Mouse (Mus musculus) CH12.LX (cell line): ENCODE measurements at regions not wholly inside any gene's neighbourhood (a gene's known extent, or its start where the extent isn't known, plus 50 kb on each side); places are given as distances from the start of the nearest gene placed in this dataset.

Source experiments
- DNase-seq: peaks from one replicate; pipeline ENCODE4 v3.0.0-alpha.2; 2013; ENCODE audit errors: extremely low read depth
- H3K27ac ChIP-seq: 2 replicates; pipeline ENCODE4 v1.5.1; 2012; ENCODE audit warnings: low read depth, mild to moderate bottlenecking, control low read depth, moderate library complexity; ENCODE audit not compliant: insufficient read depth
- H3K27me3 ChIP-seq: replicated peaks from 2 replicates; pipeline ENCODE3; 2012; ENCODE audit warnings: inconsistent platforms
- H3K36me3 ChIP-seq, 2 experiments: replicated peaks in 1 of 2; 2 replicates each; pipeline versions ENCODE3 to v1.6.1; 2012; ENCODE audit warnings: inconsistent platforms in 1 of 2, low read length in 1 of 2, mild to moderate bottlenecking in 1 of 2, mixed read lengths in 1 of 2, moderate library complexity in 1 of 2; ENCODE audit not compliant: control insufficient read depth in 1 of 2, insufficient read depth in 1 of 2
- H3K4me1 ChIP-seq, 2 experiments: 2 replicates each; pipeline ENCODE4 v1.6.1; 2012; ENCODE audit warnings: inconsistent platforms in 1 of 2, moderate library complexity in 1 of 2; ENCODE audit not compliant: insufficient read depth in 2 of 2, control insufficient read depth in 1 of 2
- H3K4me2 ChIP-seq: 2 replicates; pipeline ENCODE4 v1.6.1; 2012; ENCODE audit warnings: low read depth, mild to moderate bottlenecking, control low read depth; ENCODE audit not compliant: poor library complexity, insufficient read depth, severe bottlenecking
- H3K4me3 ChIP-seq, 3 experiments: fragments of 150-350 bp in 1 of 3; sonication (generic) in 1 of 3; replicated peaks in 1 of 3; 2 replicates each; pipeline versions ENCODE3 to v1.5.1; 2011 to 2012; ENCODE audit warnings: low read depth in 2 of 3, low read length in 2 of 3, mild to moderate bottlenecking in 2 of 3, moderate library complexity in 2 of 3, control low read depth in 1 of 3, improper control_type of control experiment in 1 of 3, inconsistent platforms in 1 of 3, mixed read lengths in 1 of 3; ENCODE audit not compliant: poor library complexity in 1 of 3
- H3K79me2 ChIP-seq: replicated peaks from 2 replicates; pipeline ENCODE4 v1.6.1; 2012; ENCODE audit warnings: mild to moderate bottlenecking, moderate library complexity; ENCODE audit not compliant: control insufficient read depth, poor library complexity, insufficient read depth, severe bottlenecking; ENCODE audit errors: extremely low read depth
- H3K9ac ChIP-seq: 2 replicates; pipeline ENCODE4 v1.6.1; 2012; ENCODE audit warnings: low read depth, mild to moderate bottlenecking, control low read depth, moderate library complexity; ENCODE audit not compliant: insufficient read depth
- H3K9me3 ChIP-seq: replicated peaks from 2 replicates; pipeline ENCODE3; 2012; ENCODE audit warnings: low read length, inconsistent platforms, mixed read lengths
- E2F4 ChIP-seq: IDR thresholded peaks from 2 replicates; pipeline ENCODE4 v1.6.1; 2011; ENCODE audit warnings: low read depth, low read length, improper control_type of control experiment; ENCODE audit not compliant: insufficient replicate concordance
- ELF1 ChIP-seq: IDR thresholded peaks from 2 replicates; pipeline ENCODE4 v1.6.1; 2014; ENCODE audit warnings: low read depth, mild to moderate bottlenecking, inconsistent platforms, low read length, improper control_type of control experiment
- ETS1 ChIP-seq: conservative IDR thresholded peaks from 2 replicates; pipeline ENCODE4 v1.6.1; 2012; ENCODE audit warnings: low read depth, mild to moderate bottlenecking, inconsistent platforms, low read length, improper control_type of control experiment, moderate library complexity
- IRF4 ChIP-seq: IDR thresholded peaks from 2 replicates; pipeline ENCODE4 v1.6.1; 2014; ENCODE audit warnings: low read depth, mild to moderate bottlenecking, inconsistent platforms, low read length, improper control_type of control experiment
- JUN ChIP-seq: IDR thresholded peaks from 2 replicates; pipeline ENCODE4 v1.6.1; 2011; ENCODE audit warnings: low read depth, mild to moderate bottlenecking, low read length, improper control_type of control experiment, moderate library complexity; ENCODE audit not compliant: insufficient read depth
- JUND ChIP-seq: conservative IDR thresholded peaks from 2 replicates; pipeline ENCODE4 v1.6.1; 2011; ENCODE audit warnings: low read depth, low read length, improper control_type of control experiment
- KAT2A ChIP-seq: IDR thresholded peaks from 2 replicates; pipeline ENCODE4 v1.6.1; 2012; ENCODE audit warnings: low read length, improper control_type of control experiment, inconsistent platforms; ENCODE audit not compliant: insufficient replicate concordance
- MAFK ChIP-seq: IDR thresholded peaks from 2 replicates; pipeline ENCODE4 v1.6.1; 2011; ENCODE audit warnings: low read length, improper control_type of control experiment; ENCODE audit not compliant: insufficient replicate concordance
- MXI1 ChIP-seq: IDR thresholded peaks from 2 replicates; pipeline ENCODE4 v1.6.1; 2011; ENCODE audit warnings: mild to moderate bottlenecking, low read depth, low read length, improper control_type of control experiment
- MYC ChIP-seq: IDR thresholded peaks from 2 replicates; pipeline ENCODE4 v1.6.1; 2011; ENCODE audit warnings: low read depth, mild to moderate bottlenecking, improper control_type of control experiment, low read length
- POLR2A ChIP-seq: IDR thresholded peaks from 2 replicates; pipeline ENCODE4 v1.6.1; 2011; ENCODE audit warnings: low read depth, mild to moderate bottlenecking, improper control_type of control experiment, low read length
- POLR2AphosphoS2 ChIP-seq: IDR thresholded peaks from 2 replicates; pipeline ENCODE4 v1.6.1; 2011; ENCODE audit warnings: low read depth, low read length, improper control_type of control experiment
- RAD21 ChIP-seq: IDR thresholded peaks from 2 replicates; pipeline ENCODE4 v1.6.1; 2011; ENCODE audit warnings: low read depth, mild to moderate bottlenecking, low read length, improper control_type of control experiment, moderate library complexity
- SMC3 ChIP-seq: IDR thresholded peaks from 2 replicates; pipeline ENCODE4 v1.6.1; 2011; ENCODE audit warnings: low read depth, low read length, improper control_type of control experiment
- TBP ChIP-seq: conservative IDR thresholded peaks from 2 replicates; pipeline ENCODE4 v1.6.1; 2011; ENCODE audit warnings: low read depth, low read length, improper control_type of control experiment
- USF1 ChIP-seq: IDR thresholded peaks from 2 replicates; pipeline ENCODE4 v1.6.1; 2014; ENCODE audit warnings: low read depth, mild to moderate bottlenecking, inconsistent platforms, low read length, improper control_type of control experiment
- ZC3H11A ChIP-seq: IDR thresholded peaks from 2 replicates; pipeline ENCODE4 v1.6.1; 2012; ENCODE audit warnings: low read depth, mild to moderate bottlenecking, inconsistent platforms, low read length, improper control_type of control experiment
- ZMIZ1 ChIP-seq: IDR thresholded peaks from 2 replicates; pipeline ENCODE4 v1.6.1; 2012; ENCODE audit warnings: low read depth, mild to moderate bottlenecking, inconsistent platforms, low read length, improper control_type of control experiment
- dilution Hi-C: fragments of 300-500 bp; cut with MboI; formaldehyde crosslinking; loops from 2 replicates; pipeline ENCODE4 v1.14.3; 2020; ENCODE audit warnings: low sequenced_read_pairs; ENCODE audit not compliant: extremely low pct_unique_long_range_greater_than_20kb, extremely low pct_ligation_motif_present
- in situ Hi-C: fragments of 300-500 bp; cut with MboI; formaldehyde crosslinking; loops from 3 replicates; pipeline ENCODE4 v1.14.3; 2019; ENCODE audit warnings: low sequenced_read_pairs, low pct_ligation_motif_present, low pct_unique_long_range_greater_than_20kb, mixed read lengths

- Histone ChIP-seq H3K4me3 (no peak overlapping the region), H3K36me3 (no peaks in the 10 kb centered on the region), H3K27me3 (no peaks in the 10 kb centered on the region), H3K9me3 (no peaks in the 10 kb centered on the region), H3K4me2 (no peak overlapping the region), H3K4me1 (no peaks in the 10 kb centered on the region), H3K79me2 (no peaks in the 10 kb centered on the region), H3K9ac (no peak overlapping the region), H3K27ac (no peak overlapping the region)
- no peak for DNase-seq
- TF ChIP-seq POLR2AphosphoS2 = no peak
- no peak for TF ChIP-seq TBP
- TF ChIP-seq POLR2A = no peak
- TF ChIP-seq ETS1 = no peak
- TF ChIP-seq MYC = no peak
- no peak for TF ChIP-seq ELF1
- no peak for TF ChIP-seq MAFK
- TF ChIP-seq IRF4 = no peak
- no peak for TF ChIP-seq KAT2A
- TF ChIP-seq MXI1 = no peak
- TF ChIP-seq JUN = no peak
- no peak for TF ChIP-seq USF1
- TF ChIP-seq ZMIZ1 = no peak
- TF ChIP-seq SMC3 = no peak
- TF ChIP-seq RAD21 = no peak
- TF ChIP-seq E2F4 = no peak
- in situ Hi-C loops = no loop called here
- dilution Hi-C loops = no loop called here
These were observed 538.7 kb upstream of the Cdh11 start for GRCm38 (mm10) chr8:103324016-103324665.

DNA sequence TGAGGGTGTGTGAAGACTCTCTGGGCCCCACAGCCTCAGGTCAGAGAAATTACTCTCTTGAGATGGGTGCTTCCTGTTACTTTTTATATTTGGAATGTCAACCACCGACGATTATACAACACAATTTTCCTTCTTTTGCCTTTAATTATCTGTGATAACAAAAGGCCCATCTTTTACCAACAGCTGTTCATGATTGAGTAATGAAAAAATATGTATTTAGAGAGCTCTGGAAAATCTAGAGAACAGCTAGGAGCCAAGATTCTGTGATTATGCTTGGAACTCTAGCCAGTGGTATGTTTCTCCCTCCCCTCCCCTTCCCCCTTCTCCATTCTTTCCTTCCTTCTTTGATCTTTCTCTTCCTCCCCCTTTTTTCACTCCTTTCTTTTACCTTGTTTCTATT, 546.0 kb upstream of the Cdh11 start:
- no peak overlapping the region for H3K27ac ChIP-seq
- H3K9ac ChIP-seq = no peak overlapping the region
- dilution Hi-C loops (no loop called here), in situ Hi-C loops (no loop called here)
- H3K36me3 ChIP-seq = no peaks in the 10 kb centered on the region
- no peak for DNase-seq
- no peak overlapping the region for H3K4me3 ChIP-seq
- H3K79me2 ChIP-seq = no peaks in the 10 kb centered on the region
- no peaks in the 10 kb centered on the region for H3K4me1 ChIP-seq
- no peak for TF ChIP-seq ZC3H11A
- TF ChIP-seq TBP = no peak
- no peak for TF ChIP-seq JUND
- no peaks in the 10 kb centered on the region for H3K9me3 ChIP-seq
- no peak overlapping the region for H3K4me2 ChIP-seq
- no peaks in the 10 kb centered on the region for H3K27me3 ChIP-seq
